Mouse (Mus musculus) myocyte (in vitro differentiated cells): ENCODE data around the gene Arhgap15.

Experiments used
- MAX ChIP-seq: IDR thresholded peaks from one replicate; pipeline ENCODE4 v1.6.1; 2011; ENCODE audit warnings: low read depth, mild to moderate bottlenecking, control low read depth
- MYOG ChIP-seq, 3 experiments: IDR thresholded peaks; one replicate each; pipeline ENCODE4 v1.6.1; 2011; ENCODE audit warnings: control low read depth in 2 of 3, low read depth in 2 of 3, mild to moderate bottlenecking in 2 of 3; ENCODE audit not compliant: insufficient read length in 2 of 3, control insufficient read depth in 1 of 3, insufficient read depth in 1 of 3
- POLR2A ChIP-seq: IDR thresholded peaks from one replicate; pipeline ENCODE4 v1.6.1; 2011; ENCODE audit warnings: low read depth, mild to moderate bottlenecking, control low read depth, moderate library complexity; ENCODE audit not compliant: insufficient read length
- POLR2AphosphoS2 ChIP-seq: IDR thresholded peaks from one replicate; pipeline ENCODE4 v1.6.1; 2011; ENCODE audit warnings: low read depth, control low read depth; ENCODE audit not compliant: insufficient read length
- TCF12 ChIP-seq: IDR thresholded peaks from one replicate; pipeline ENCODE4 v1.6.1; 2011; ENCODE audit warnings: mild to moderate bottlenecking, control low read depth; ENCODE audit not compliant: poor library complexity, insufficient read depth, severe bottlenecking

GRCm38 (mm10) chr2:44310095-44310748 is 561.6 kb downstream of the Arhgap15 start:
- TF ChIP-seq POLR2A: no peak
- no peak for TF ChIP-seq MAX
- TF ChIP-seq TCF12: no peak
- no peak for TF ChIP-seq POLR2AphosphoS2
- TF ChIP-seq MYOG (IDR thresholded peaks at IDR 0.05; ENCODE audit: control insufficient read depth in 1 of 3, insufficient read depth in 1 of 3, insufficient read length in 2 of 3, low read depth in 2 of 3): no peak
